Comparison of ENCODE assay signal across 16 mouse cellular contexts in genomic region chr13:12103017-12103416, GRCm38 (mm10). TPM values are rescaled to one million over a fixed set of nuclear protein-coding genes. Genes with fewer than 3 reads are reported as not detected.
DNase-seq lines count a peak whose midpoint lies in the region; ATAC-seq and TF ChIP-seq lines count a peak whose summit lies in the region.
"Had no signal": no experiment of that assay in that cellular context is flagged by ENCODE, and none has a peak within 500 bp of the region (broad histone marks: within the 10 kb centered on the region; RNA-seq: fewer than 3 reads in every experiment).

No protein-coding gene starts in this region.

- H3K9ac ChIP-seq in heart, embryonic 11.5 days (ENCODE audit: low read depth, low read length): peak overlapping the region; percentile 31; the same call in 1 of the 2 replicates
- H3K9ac ChIP-seq in hindbrain, embryonic 15.5 days: no peak overlapping the region
- H3K9ac ChIP-seq: embryonic facial prominence, embryonic 13.5 days; kidney, embryonic 15.5 days; limb, embryonic 13.5 days; liver, embryonic 15.5 days had no signal

- no peak overlapping the region for H3K27ac ChIP-seq in heart, embryonic 11.5 days (ENCODE audit: low read depth, low read length)
- no peak overlapping the region for H3K27ac ChIP-seq in hindbrain, embryonic 15.5 days (replicated peaks)
- no peak overlapping the region for H3K27ac ChIP-seq in hindbrain, embryonic 10.5 days
- no peak overlapping the region for H3K27ac ChIP-seq in cortical plate, adult 2 months (ENCODE audit: insufficient read depth, low read length)
- H3K27ac ChIP-seq: embryonic facial prominence, embryonic 13.5 days; kidney, embryonic 15.5 days; limb, embryonic 13.5 days; liver, embryonic 15.5 days had no signal

- H3K36me3 ChIP-seq in heart, embryonic 11.5 days (ENCODE audit: control insufficient read depth, insufficient read depth, low read length): no peaks in the 10 kb centered on the region
- no peaks in the 10 kb centered on the region for H3K36me3 ChIP-seq in hindbrain, embryonic 15.5 days
- H3K36me3 ChIP-seq in hindbrain, embryonic 10.5 days: no peaks in the 10 kb centered on the region
- H3K36me3 ChIP-seq: embryonic facial prominence, embryonic 13.5 days; kidney, embryonic 15.5 days; limb, embryonic 13.5 days; liver, embryonic 15.5 days had no signal

- TF ChIP-seq POLR2A in cortical plate, adult 2 months (IDR thresholded peaks at IDR 0.05; ENCODE audit: extremely low read depth, insufficient read depth, low read length): no peak

- no peak for DNase-seq in heart, postnatal 25 days (ENCODE audit: low spot score)
- DNase-seq in hindbrain, embryonic 10.5 days (ENCODE audit: low spot score): no peak
- peak; percentile 76 for DNase-seq in cerebellum, adult 9-10 months
- no peak for DNase-seq in urinary bladder, postnatal 25 days (ENCODE audit: low spot score)
- DNase-seq: gastrocnemius, postnatal 25 days; lung, postnatal 10 days had no signal

- peak overlapping the region; percentile 93 for H3K4me3 ChIP-seq in heart, embryonic 11.5 days (ENCODE audit: low read depth, low read length)
- H3K4me3 ChIP-seq in hindbrain, embryonic 15.5 days: no peak overlapping the region
- H3K4me3 ChIP-seq in hindbrain, embryonic 10.5 days: no peak overlapping the region
- peak overlapping the region; percentile 99 for H3K4me3 ChIP-seq in cortical plate, adult 2 months (ENCODE audit: insufficient read depth, low read length)
- H3K4me3 ChIP-seq: embryonic facial prominence, embryonic 13.5 days; kidney, embryonic 15.5 days; limb, embryonic 13.5 days; liver, embryonic 15.5 days had no signal

- H3K27me3 ChIP-seq in heart, embryonic 11.5 days (ENCODE audit: control insufficient read depth, insufficient read depth, low read length): peaks cover 6% of the 10 kb centered on the region
- H3K27me3 ChIP-seq in hindbrain, embryonic 15.5 days: no peaks in the 10 kb centered on the region
- peaks cover 50% of the 10 kb centered on the region for H3K27me3 ChIP-seq in hindbrain, embryonic 10.5 days (ENCODE audit: insufficient read depth, poor library complexity, severe bottlenecking)

- TF ChIP-seq CTCF in cortical plate, adult 2 months (IDR thresholded peaks at IDR 0.05; ENCODE audit: extremely low read depth, insufficient read depth, low read length): no peak

- 47% methylated on average over 3 of the region's 3 CpGs for WGBS in heart, embryonic 11.5 days (ENCODE audit: insufficient replicate concordance)
- WGBS in hindbrain, embryonic 15.5 days: 38% methylated on average over 3 of the region's 3 CpGs
- 51% methylated on average over 3 of the region's 3 CpGs for WGBS in hindbrain, embryonic 10.5 days

- no peak for ATAC-seq in heart, embryonic 11.5 days (replicated peaks; ENCODE audit: insufficient number of reproducible peaks, low FRiP score, low TSS enrichment)
- ATAC-seq in hindbrain, embryonic 15.5 days (ENCODE audit: low FRiP score, low read depth): no peak

- H3K4me1 ChIP-seq in heart, embryonic 11.5 days (ENCODE audit: control insufficient read depth, insufficient read depth, low read length): peaks cover 37% of the 10 kb centered on the region
- peaks cover 8% of the 10 kb centered on the region; the same call in 1 of the 2 replicates for H3K4me1 ChIP-seq in hindbrain, embryonic 15.5 days (replicated peaks)
- peaks cover 27% of the 10 kb centered on the region for H3K4me1 ChIP-seq in hindbrain, embryonic 10.5 days (replicated peaks)
- peaks cover 4% of the 10 kb centered on the region for H3K4me1 ChIP-seq in cortical plate, adult 2 months (ENCODE audit: control insufficient read depth, insufficient read depth, low read length)

- H3K4me2 ChIP-seq in heart, embryonic 11.5 days: peak overlapping the region; percentile 78
- H3K4me2 ChIP-seq in hindbrain, embryonic 15.5 days: peak overlapping the region; percentile 88; the same call in 1 of the 2 replicates
- H3K4me2 ChIP-seq: embryonic facial prominence, embryonic 13.5 days; kidney, embryonic 15.5 days; limb, embryonic 13.5 days; liver, embryonic 15.5 days had no signal

- intact Hi-C loops in heart, postnatal 25 days (cut with DNase I): no loop called here

- H3K9me3 ChIP-seq in heart, embryonic 11.5 days (replicated peaks; ENCODE audit: control insufficient read depth, low read length): no peaks in the 10 kb centered on the region
- no peaks in the 10 kb centered on the region for H3K9me3 ChIP-seq in hindbrain, embryonic 15.5 days
- H3K9me3 ChIP-seq in hindbrain, embryonic 10.5 days: no peaks in the 10 kb centered on the region
- H3K9me3 ChIP-seq: embryonic facial prominence, embryonic 13.5 days; kidney, embryonic 15.5 days; limb, embryonic 13.5 days; liver, embryonic 15.5 days had no signal

RNA-seq across cellular contexts. Expression of gene Ryr2, which starts 3.7 kb away (rescaled TPM):
- 35.6 and 46.7 TPM in 2 replicates for polyA plus RNA-seq in heart, embryonic 11.5 days (2014; fragmentation: Nextera tagmentation; extraction: Ambion mirVana)
- total RNA-seq in heart, postnatal 25 days (2021): 1,000 to 10,000 TPM in 1 of 2 experiments, 100 to 1,000 TPM in 1; 936 to 1,019 TPM
- 3.7 and 4.6 TPM in 2 replicates for polyA plus RNA-seq in hindbrain, embryonic 15.5 days (2015; fragmentation: Nextera tagmentation; extraction: Ambion mirVana)
- 0.43 and 0.50 TPM in 2 replicates for polyA plus RNA-seq in hindbrain, embryonic 10.5 days (2016; fragmentation: Nextera tagmentation; extraction: Ambion mirVana)
- polyA plus RNA-seq in cortical plate, adult 2 months (2012; rRNA removed): 62.3 and 71.8 TPM in 2 replicates
- total RNA-seq: common myeloid progenitor, adult 5-6 weeks; megakaryocyte-erythroid progenitor cell, adult 5-6 weeks had no signal
- polyA plus RNA-seq: C2C12 had no signal

Comparison
In these comparisons a context has a peak if more than half of its experiments do, and no peak if none do; other contexts are left out.
1. H3K4me3 ChIP-seq: peak in heart, embryonic 11.5 days (single experiment) and cortical plate, adult 2 months (single experiment); none in hindbrain, embryonic 15.5 days (single experiment) and hindbrain, embryonic 10.5 days (single experiment).